Mouse (Mus musculus): ENCODE data around the gene Cdiptos. TPM values are rescaled to one million over a fixed set of nuclear protein-coding genes. Genes with fewer than 3 reads are reported as not detected.

Cdiptos gene
- total RNA-seq (2021), result under 1 TPM in 1 of 2 experiments, not detected in 1; 0.17 TPM

- intact Hi-C loops (cut with DNase I), result loop anchor here (5.0 kb wide), 1 partner anchor 41 kb away; the partner anchor contains the start of genes Pagr1a and Pagr1b
- DNase-seq (ENCODE audit: extremely low spot score in 1 of 2, low spot score in 2 of 2), result peak; percentile 93 to 98
These were observed at the start of gene Cdiptos for GRCm38 (mm10) chr7:126975950-126976866. Cdiptos (minus strand) TSS chr7:126976098.

GRCm38 (mm10) chr7:127024755-127025555, 49.1 kb upstream of the Cdiptos start:
- DNase-seq (ENCODE audit: extremely low spot score in 1 of 2, low spot score in 2 of 2), result peak; percentile 77 to 89
- intact Hi-C loops (cut with DNase I), result loop anchor here (5.0 kb wide), 1 partner anchor 77 kb away; no protein-coding TSS in a partner anchor

- intact Hi-C loops (cut with DNase I), result loop anchor here (5.0 kb wide), 1 partner anchor 78 kb away; no protein-coding TSS in a partner anchor
- no peak for DNase-seq (ENCODE audit: extremely low spot score in 1 of 2, low spot score in 2 of 2)
These were observed 48.2 kb upstream of the Cdiptos start for GRCm38 (mm10) chr7:127023896-127024690.

GRCm38 (mm10) chr7:127023272-127023691, 47.4 kb upstream of the Cdiptos start:
- peak in 1 of 2 experiments; percentile 62 for DNase-seq (ENCODE audit: extremely low spot score in 1 of 2, low spot score in 2 of 2)
- intact Hi-C loops (cut with DNase I), result loop anchor here (5.0 kb wide), 1 partner anchor 79 kb away; no protein-coding TSS in a partner anchor

GRCm38 (mm10) chr7:127022528-127023271, 46.8 kb upstream of the Cdiptos start:
- no peak for DNase-seq (ENCODE audit: extremely low spot score in 1 of 2, low spot score in 2 of 2)
- intact Hi-C loops (cut with DNase I), result loop anchor here (5.0 kb wide), 1 partner anchor 80 kb away; no protein-coding TSS in a partner anchor

GRCm38 (mm10) chr7:127021563-127022527, 45.9 kb upstream of the Cdiptos start:
- intact Hi-C loops (cut with DNase I), result loop anchor here (5.0 kb wide), 1 partner anchor 80 kb away; no protein-coding TSS in a partner anchor

GRCm38 (mm10) chr7:127020901-127021562, 45.1 kb upstream of the Cdiptos start, which contains the start of the genes Gm42742 and Prrt2:
Gm42742 (minus strand) TSS chr7:127021097.
Prrt2 (minus strand) TSS chr7:127021211.
- intact Hi-C loops (cut with DNase I), result loop anchor here (5.0 kb wide), 1 partner anchor 81 kb away; no protein-coding TSS in a partner anchor
- peak in 1 of 2 experiments; percentile 86 for DNase-seq (ENCODE audit: extremely low spot score in 1 of 2, low spot score in 2 of 2)

More at GRCm38 (mm10) chr7:127021563-127022527, 45.9 kb upstream of the Cdiptos start:
- no peak for DNase-seq (ENCODE audit: extremely low spot score in 1 of 2, low spot score in 2 of 2)

DNA sequence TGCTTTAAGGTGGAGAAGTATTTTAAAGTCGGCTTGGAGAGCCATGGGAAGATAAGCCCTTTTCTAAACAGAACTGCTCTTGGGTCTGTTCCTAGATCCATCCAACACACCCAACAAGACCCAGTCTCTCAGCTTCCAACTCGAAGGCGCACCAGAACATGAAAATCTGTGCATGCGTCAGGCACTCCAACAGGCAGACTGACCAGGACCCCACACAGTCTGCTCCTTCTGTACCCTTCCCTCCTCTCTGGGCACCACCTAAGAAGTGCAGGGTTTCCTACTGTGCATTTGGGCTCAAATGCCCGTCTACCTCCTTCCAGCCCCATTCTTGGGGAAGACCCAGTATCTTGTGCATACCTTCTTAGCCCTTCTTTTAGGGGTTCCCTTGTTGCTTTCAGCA, 44.6 kb upstream of the Cdiptos start:
- DNase-seq (ENCODE audit: extremely low spot score in 1 of 2, low spot score in 2 of 2), result no peak
- intact Hi-C loops (cut with DNase I), result loop anchor here (5.0 kb wide), 1 partner anchor 82 kb away; no protein-coding TSS in a partner anchor

GRCm38 (mm10) chr7:127020031-127020430, 44.1 kb upstream of the Cdiptos start:
- intact Hi-C loops (cut with DNase I), result loop anchor here (5.0 kb wide), 1 partner anchor 82 kb away; no protein-coding TSS in a partner anchor
- no peak for DNase-seq (ENCODE audit: extremely low spot score in 1 of 2, low spot score in 2 of 2)

GRCm38 (mm10) chr7:127019306-127019960, 43.5 kb upstream of the Cdiptos start:
- DNase-seq (ENCODE audit: extremely low spot score in 1 of 2, low spot score in 2 of 2), result no peak
- intact Hi-C loops (cut with DNase I), result loop anchor here (5.0 kb wide), 1 partner anchor 42 kb away; the partner anchor contains the start of genes Cdipt and Cdiptos

GRCm38 (mm10) chr7:127018416-127019305, 42.8 kb upstream of the Cdiptos start:
- DNase-seq (ENCODE audit: extremely low spot score in 1 of 2, low spot score in 2 of 2), result no peak
- intact Hi-C loops (cut with DNase I), result loop anchor here (5.0 kb wide), 1 partner anchor 41 kb away; the partner anchor contains the start of genes Cdipt and Cdiptos

GRCm38 (mm10) chr7:127017950-127018345, 42.0 kb upstream of the Cdiptos start:
- intact Hi-C loops (cut with DNase I), result loop anchor here (5.0 kb wide), 1 partner anchor 41 kb away; the partner anchor contains the start of genes Cdipt and Cdiptos
- no peak for DNase-seq (ENCODE audit: extremely low spot score in 1 of 2, low spot score in 2 of 2)

DNA sequence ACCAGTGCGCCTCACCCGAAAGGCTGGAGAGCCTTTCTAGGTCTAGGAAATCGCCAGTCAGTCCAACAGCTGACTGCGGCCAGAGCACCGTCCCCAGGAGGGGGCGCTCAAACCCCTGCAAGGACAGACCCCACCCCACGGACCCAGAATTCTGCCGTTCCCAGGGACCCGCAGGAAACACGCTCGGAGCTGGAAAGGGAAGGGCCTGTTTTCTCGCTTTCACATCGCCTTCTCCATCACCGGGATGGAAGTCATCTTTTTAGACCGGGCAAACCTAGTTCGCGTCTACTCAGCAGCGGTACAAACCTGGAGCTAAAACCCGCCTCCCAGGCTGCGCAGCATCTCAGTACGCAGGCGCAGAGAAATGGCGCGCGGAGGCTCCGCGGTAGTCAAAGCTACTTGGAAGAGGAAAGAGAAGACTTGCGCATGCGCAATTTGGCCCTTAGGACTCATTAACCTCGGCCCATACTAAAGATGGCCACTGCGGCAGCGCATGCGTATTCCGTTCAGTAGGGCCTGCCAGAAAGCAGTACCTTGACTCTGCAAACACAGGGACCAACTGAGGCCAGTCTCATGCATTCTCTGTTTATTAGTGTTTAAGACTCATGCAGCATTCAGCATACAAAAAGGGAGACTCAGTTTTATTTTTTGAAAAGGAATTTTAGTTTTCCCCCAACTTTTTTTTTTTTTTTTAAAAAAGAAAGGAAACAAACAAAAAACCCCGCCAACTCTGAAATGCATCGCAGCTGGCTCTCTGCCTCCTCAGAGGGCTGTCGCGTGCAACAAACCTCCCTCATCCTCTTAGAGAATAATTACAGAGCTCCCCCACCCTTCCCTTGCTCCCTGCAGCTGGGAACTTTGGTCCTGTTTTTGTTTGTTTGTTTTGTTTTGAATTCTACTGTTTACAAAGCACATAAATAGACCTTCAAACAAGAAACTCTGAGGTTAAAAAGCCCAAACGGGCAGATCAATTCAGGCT, 41.4 kb upstream of the Cdiptos start, which contains the start of gene Pagr1a:
Gene Pagr1a (minus strand): TSS at position 382 of the 979 bp plus-strand sequence.
- DNase-seq (ENCODE audit: extremely low spot score in 1 of 2, low spot score in 2 of 2), result peak; percentile 96 to 98
- intact Hi-C loops (cut with DNase I), result loop anchor here (5.0 kb wide), 1 partner anchor 40 kb away; the partner anchor contains the start of genes Cdipt and Cdiptos

Measured in left cerebral cortex, postnatal 10 days (tissue).